Mouse (Mus musculus) intestine, postnatal 0 days (tissue): ENCODE data around the gene Clp1. TPM values are rescaled to one million over a fixed set of nuclear protein-coding genes. Genes with fewer than 3 reads are reported as not detected.
A peak's percentile ranks its signal among the peaks of the same experiment; 100 is the strongest.
"Not testable (repeated sequence)": the region's sequence is repeated elsewhere in the genome, so short reads cannot be mapped to it uniquely, and the experiment has no call there.

Experiments
- ATAC-seq: fragments of 200-750 bp; cut with Nextera tagmentation; 2 replicates; pipeline ENCODE4 v1.8.0; 2017; ENCODE audit warnings: mild to moderate bottlenecking, moderate TSS enrichment, moderate library complexity
- H3K27ac ChIP-seq: fragments of 300-500 bp; sonication (generic); 2 replicates; pipeline ENCODE4 v1.5.1; 2014; ENCODE audit warnings: mild to moderate bottlenecking, low read depth, low read length, moderate library complexity
- H3K27me3 ChIP-seq: fragments of 300-500 bp; sonication (generic); replicated peaks from 2 replicates; pipeline ENCODE4 v1.6.1; 2014; ENCODE audit warnings: low read length, mixed read lengths; ENCODE audit not compliant: control insufficient read depth, insufficient read depth
- H3K36me3 ChIP-seq: fragments of 300-500 bp; sonication (generic); 2 replicates; pipeline ENCODE4 v1.6.1; 2014; ENCODE audit warnings: mild to moderate bottlenecking, moderate library complexity; ENCODE audit not compliant: control insufficient read depth, insufficient read depth
- H3K4me1 ChIP-seq: fragments of 300-500 bp; sonication (generic); replicated peaks from 2 replicates; pipeline ENCODE4 v1.6.1; 2014; ENCODE audit warnings: antibody characterized with exemption, low read length, mixed read lengths; ENCODE audit not compliant: control insufficient read depth, insufficient read depth
- H3K4me2 ChIP-seq: fragments of 300-500 bp; sonication (generic); replicated peaks from 2 replicates; pipeline ENCODE4 v1.6.1; 2014; ENCODE audit warnings: low read depth, mild to moderate bottlenecking, moderate library complexity
- H3K4me3 ChIP-seq: fragments of 300-500 bp; sonication (generic); 2 replicates; pipeline ENCODE4 v1.5.1; 2014; ENCODE audit warnings: low read depth, low read length
- H3K9ac ChIP-seq: fragments of 300-500 bp; sonication (generic); 2 replicates; pipeline ENCODE4 v1.6.1; 2014; ENCODE audit warnings: mild to moderate bottlenecking, low read depth, low read length
- H3K9me3 ChIP-seq: fragments of 300-500 bp; sonication (generic); 2 replicates; pipeline ENCODE4 v1.6.1; 2016; ENCODE audit warnings: mixed run types; ENCODE audit not compliant: control insufficient read depth
- CTCF ChIP-seq: sonication (generic); IDR thresholded peaks from 2 replicates; pipeline ENCODE4 v1.5.1; 2016; ENCODE audit warnings: low read depth, mild to moderate bottlenecking, control low read depth, antibody characterized with exemption, moderate library complexity
- WGBS: fragments of 180-500 bp; shearing (Covaris S2); extraction: QIAGEN DNeasy Blood & Tissue Kit; methylation state at CpG from one replicate; pipeline ENCODE4 v1.1.7; 2014; 5-methylcytosine and 5-hydroxymethylcytosine counted together
- polyA plus RNA-seq: library from polyadenylated mRNA; unstranded; fragments of >200 nt; fragmentation: Nextera tagmentation; extraction: Ambion mirVana; gene quantifications from 2 replicates; pipeline ENCODE4 v1.2.1, GENCODE M21; 2015

Gene Clp1
- polyA plus RNA-seq, 1 experiment from 2014 or later, result 18.1 TPM

- TF ChIP-seq CTCF, result no peak
- H3K9ac ChIP-seq, result no peak overlapping the region
- 0 out of 2 replicates have a peak, but pooled peaks cover 1% of the 10 kb centered on the region for H3K4me1 ChIP-seq
- no peaks in the 10 kb centered on the region for H3K36me3 ChIP-seq
- WGBS, result 85% methylated on average over 3 of the region's 3 CpGs
- H3K9me3 ChIP-seq, result no peaks in the 10 kb centered on the region
- ATAC-seq, result no peak
- no peak overlapping the region for H3K4me3 ChIP-seq
- no peak overlapping the region for H3K27ac ChIP-seq
- H3K27me3 ChIP-seq, result peaks cover 13% of the 10 kb centered on the region
- H3K4me2 ChIP-seq, result no peak overlapping the region
These were observed 4.1 kb upstream of the Clp1 start for GRCm38 (mm10) chr2:84731206-84731605.

GRCm38 (mm10) chr2:84728191-84728590 is 1.0 kb upstream of the Clp1 start:
- not testable (repeated sequence) for H3K27me3 ChIP-seq, H3K9me3 ChIP-seq, H3K27ac ChIP-seq, ATAC-seq, H3K9ac ChIP-seq, H3K4me1 ChIP-seq
- H3K4me3 ChIP-seq, result peak overlapping the region; percentile 57; the same call in 1 of the 2 replicates
- 86% methylated on average over 5 of the region's 5 CpGs for WGBS
- peak overlapping the region; percentile 83; the same call in 1 of the 2 replicates for H3K4me2 ChIP-seq
- H3K36me3 ChIP-seq, result peaks cover 19% of the 10 kb centered on the region; the same call in 1 of the 2 replicates

GRCm38 (mm10) chr2:84726716-84727115 is 434 bp downstream of the Clp1 start:
- Histone ChIP-seq H3K36me3 (peaks cover 21% of the 10 kb centered on the region; the same call in 1 of the 2 replicates), H3K27me3 (no peaks in the 10 kb centered on the region), H3K4me1 (0 out of 2 replicates have a peak, but pooled peaks cover 3% of the 10 kb centered on the region), H3K27ac (no peak overlapping the region), H3K4me3 (peak overlapping the region; percentile 57), H3K9me3 (no peaks in the 10 kb centered on the region), H3K9ac (peak overlapping the region; percentile 57), H3K4me2 (peak overlapping the region; percentile 83)
- TF ChIP-seq CTCF, result no peak
- WGBS, result 4% methylated on average over 9 of the region's 9 CpGs
- ATAC-seq, result no peak

GRCm38 (mm10) chr2:84725770-84726169 is 1.4 kb downstream of the Clp1 start:
- Histone ChIP-seq H3K27me3 (no peaks in the 10 kb centered on the region), H3K36me3 (peaks cover 21% of the 10 kb centered on the region; the same call in 1 of the 2 replicates), H3K4me3 (no peak overlapping the region), H3K27ac (no peak overlapping the region), H3K9ac (no peak overlapping the region), H3K4me2 (peak overlapping the region; percentile 83), H3K4me1 (0 out of 2 replicates have a peak, but pooled peaks cover 3% of the 10 kb centered on the region), H3K9me3 (no peaks in the 10 kb centered on the region)
- WGBS, result 94% methylated on average over 10 of the region's 10 CpGs
- ATAC-seq, result no peak
- TF ChIP-seq CTCF, result no peak

- Histone ChIP-seq H3K27me3 (no peaks in the 10 kb centered on the region), H3K9ac (no peak overlapping the region), H3K27ac (no peak overlapping the region), H3K36me3 (peaks cover 21% of the 10 kb centered on the region; the same call in 1 of the 2 replicates), H3K4me3 (no peak overlapping the region), H3K9me3 (no peaks in the 10 kb centered on the region), H3K4me2 (no peak overlapping the region), H3K4me1 (0 out of 2 replicates have a peak, but pooled peaks cover 3% of the 10 kb centered on the region)
- no peak for ATAC-seq
- WGBS, result 94% methylated on average over 14 of the region's 14 CpGs
- no peak for TF ChIP-seq CTCF
These were observed 3.3 kb downstream of the Clp1 start for GRCm38 (mm10) chr2:84723856-84724255.

GRCm38 (mm10) chr2:84721182-84721581 is 6.0 kb downstream of the Clp1 start:
- no peak overlapping the region for H3K9ac ChIP-seq
- no peak overlapping the region for H3K4me3 ChIP-seq
- 78% methylated on average over 3 of the region's 3 CpGs for WGBS
- H3K4me2 ChIP-seq, result no peak overlapping the region
- H3K27me3 ChIP-seq, result no peaks in the 10 kb centered on the region
- H3K27ac ChIP-seq, result no peak overlapping the region
- H3K9me3 ChIP-seq, result no peaks in the 10 kb centered on the region
- peaks cover 21% of the 10 kb centered on the region; the same call in 1 of the 2 replicates for H3K36me3 ChIP-seq
- no peak for TF ChIP-seq CTCF
- 0 out of 2 replicates have a peak, but pooled peaks cover 3% of the 10 kb centered on the region for H3K4me1 ChIP-seq
- ATAC-seq, result no peak
